Mouse (Mus musculus) kidney, embryonic 15.5 days (tissue): Measurements from ENCODE around the gene Atf5. TPM values are rescaled to one million over a fixed set of nuclear protein-coding genes. Genes with fewer than 3 reads are reported as not detected.
A peak's percentile ranks its signal among the peaks of the same experiment; 100 is the strongest.

Experiments
- ATAC-seq: fragments of 200-750 bp; cut with Nextera tagmentation; replicated peaks from 2 replicates; pipeline ENCODE4 v1.8.0; 2017; ENCODE audit warnings: moderate TSS enrichment; ENCODE audit not compliant: low FRiP score
- H3K27ac ChIP-seq: fragments of 300-500 bp; sonication (generic); 2 replicates; pipeline ENCODE4 v1.5.1; 2015; ENCODE audit warnings: mild to moderate bottlenecking, inconsistent platforms
- H3K27me3 ChIP-seq: fragments of 300-500 bp; sonication (generic); 2 replicates; pipeline ENCODE4 v1.6.1; 2015; ENCODE audit warnings: inconsistent platforms
- H3K36me3 ChIP-seq: fragments of 300-500 bp; sonication (generic); 2 replicates; pipeline ENCODE4 v1.6.1; 2015; ENCODE audit warnings: inconsistent platforms
- H3K4me1 ChIP-seq: fragments of 300-500 bp; sonication (generic); 2 replicates; pipeline ENCODE4 v1.6.1; 2015; ENCODE audit warnings: inconsistent platforms
- H3K4me2 ChIP-seq: fragments of 300-500 bp; sonication (generic); 2 replicates; pipeline ENCODE4 v1.6.1; 2015; ENCODE audit warnings: moderate library complexity, mild to moderate bottlenecking, inconsistent platforms
- H3K4me3 ChIP-seq: fragments of 300-500 bp; sonication (generic); replicated peaks from 2 replicates; pipeline ENCODE4 v1.5.1; 2015; ENCODE audit warnings: mild to moderate bottlenecking, inconsistent platforms
- H3K9ac ChIP-seq: fragments of 300-500 bp; sonication (generic); 2 replicates; pipeline ENCODE4 v1.6.1; 2015; ENCODE audit warnings: mild to moderate bottlenecking, inconsistent platforms
- H3K9me3 ChIP-seq: fragments of 300-500 bp; sonication (generic); replicated peaks from 2 replicates; pipeline ENCODE4 v1.6.1; 2016; ENCODE audit warnings: inconsistent platforms
- WGBS: fragments of 180-500 bp; shearing (Covaris S2); methylation state at CpG from one replicate; pipeline ENCODE4 v1.1.7; 2015; ENCODE audit warnings: mixed read lengths; 5-methylcytosine and 5-hydroxymethylcytosine counted together
- polyA plus RNA-seq: library from polyadenylated mRNA; unstranded; fragments of >200 nt; fragmentation: Nextera tagmentation; extraction: Ambion mirVana; gene quantifications from 2 replicates; pipeline ENCODE4 v1.2.1, GENCODE M21; 2015

Gene Atf5
- polyA plus RNA-seq, 1 experiment from 2014 or later = 4.2 TPM

- Histone ChIP-seq H3K36me3 (peaks cover 52% of the 10 kb centered on the region), H3K4me1 (peaks cover 42% of the 10 kb centered on the region), H3K9me3 (no peaks in the 10 kb centered on the region), H3K9ac (peak within 1 kb of the TSS; percentile 77), H3K4me3 (peak within 1 kb of the TSS; percentile 79), H3K27ac (peak within 1 kb of the TSS; percentile 98), H3K27me3 (no peaks in the 10 kb centered on the region), H3K4me2 (peak within 1 kb of the TSS; percentile 78)
- WGBS = under 1% methylated on average over 54 of the region's 54 CpGs
- peak; percentile 84 for ATAC-seq
Measured at GRCm38 (mm10) chr7:44848561-44849415, 32.3 kb upstream of the Atf5 start, which contains the start of the genes Akt1s1 and Tbc1d17. TSS of gene Akt1s1 (plus strand) at chr7:44848991. TSS of gene Tbc1d17 (minus strand) at chr7:44849079.

GRCm38 (mm10) chr7:44847772-44848171 is 31.3 kb upstream of the Atf5 start:
- H3K4me2 ChIP-seq = peak overlapping the region; percentile 78
- no peak for ATAC-seq
- H3K27ac ChIP-seq = no peak overlapping the region
- no peaks in the 10 kb centered on the region for H3K9me3 ChIP-seq
- H3K27me3 ChIP-seq = no peaks in the 10 kb centered on the region
- WGBS = 68% methylated on average over 5 of the region's 5 CpGs
- H3K4me1 ChIP-seq = peaks cover 32% of the 10 kb centered on the region
- H3K4me3 ChIP-seq = peak overlapping the region; percentile 79
- peak overlapping the region; percentile 77 for H3K9ac ChIP-seq
- peaks cover 56% of the 10 kb centered on the region for H3K36me3 ChIP-seq

- H3K4me2 ChIP-seq = no peak overlapping the region
- H3K9ac ChIP-seq = no peak overlapping the region
- ATAC-seq = no peak
- H3K9me3 ChIP-seq = no peaks in the 10 kb centered on the region
- no peaks in the 10 kb centered on the region for H3K27me3 ChIP-seq
- H3K4me1 ChIP-seq = peaks cover 26% of the 10 kb centered on the region
- H3K4me3 ChIP-seq = no peak overlapping the region
- WGBS = 91% methylated on average over 7 of the region's 7 CpGs
- H3K36me3 ChIP-seq = peaks cover 60% of the 10 kb centered on the region
- no peak overlapping the region for H3K27ac ChIP-seq
Measured at GRCm38 (mm10) chr7:44846804-44847203, 30.3 kb upstream of the Atf5 start.

GRCm38 (mm10) chr7:44845006-44845405 is 28.5 kb upstream of the Atf5 start:
- no peak overlapping the region for H3K4me3 ChIP-seq
- H3K4me1 ChIP-seq = peaks cover 19% of the 10 kb centered on the region
- H3K9ac ChIP-seq = no peak overlapping the region
- ATAC-seq = no peak
- peaks cover 13% of the 10 kb centered on the region for H3K27me3 ChIP-seq
- no peak overlapping the region for H3K27ac ChIP-seq
- WGBS = 93% methylated on average over 10 of the region's 10 CpGs
- H3K4me2 ChIP-seq = no peak overlapping the region
- peaks cover 64% of the 10 kb centered on the region for H3K36me3 ChIP-seq
- H3K9me3 ChIP-seq = no peaks in the 10 kb centered on the region

- Histone ChIP-seq H3K9me3 (no peaks in the 10 kb centered on the region), H3K4me3 (no peak overlapping the region), H3K9ac (no peak overlapping the region), H3K27ac (no peak overlapping the region), H3K4me1 (peaks cover 20% of the 10 kb centered on the region), H3K36me3 (peaks cover 63% of the 10 kb centered on the region), H3K4me2 (no peak overlapping the region), H3K27me3 (peaks cover 27% of the 10 kb centered on the region)
- 93% methylated on average over 8 of the region's 8 CpGs for WGBS
- ATAC-seq = no peak
Measured at GRCm38 (mm10) chr7:44841825-44842463, 25.5 kb upstream of the Atf5 start.

- peak overlapping the region; percentile 45; the same call in 1 of the 2 replicates for H3K9ac ChIP-seq
- H3K36me3 ChIP-seq = peaks cover 48% of the 10 kb centered on the region
- 57% methylated on average over 14 of the region's 14 CpGs for WGBS
- peak overlapping the region; percentile 70 for H3K4me2 ChIP-seq
- peaks cover 27% of the 10 kb centered on the region for H3K27me3 ChIP-seq
- no peaks in the 10 kb centered on the region for H3K9me3 ChIP-seq
- ATAC-seq = no peak
- peak overlapping the region; percentile 37; the same call in 1 of the 2 replicates for H3K4me3 ChIP-seq
- no peak overlapping the region for H3K27ac ChIP-seq
- peaks cover 30% of the 10 kb centered on the region for H3K4me1 ChIP-seq
Measured at GRCm38 (mm10) chr7:44840426-44840825, 24.0 kb upstream of the Atf5 start.

- Histone ChIP-seq H3K9me3 (no peaks in the 10 kb centered on the region), H3K9ac (peak overlapping the region; percentile 45), H3K4me3 (peak overlapping the region; percentile 37), H3K4me1 (peaks cover 30% of the 10 kb centered on the region), H3K27me3 (peaks cover 27% of the 10 kb centered on the region), H3K4me2 (peak overlapping the region; percentile 70), H3K27ac (no peak overlapping the region), H3K36me3 (peaks cover 40% of the 10 kb centered on the region)
- 2% methylated on average over 57 of the region's 58 CpGs for WGBS
- peak; percentile 68 for ATAC-seq
Measured at GRCm38 (mm10) chr7:44839491-44840191, 23.2 kb upstream of the Atf5 start.

- WGBS = 30% methylated on average over 11 of the region's 11 CpGs
- peak overlapping the region; percentile 45; the same call in 1 of the 2 replicates for H3K9ac ChIP-seq
- H3K4me3 ChIP-seq = peak overlapping the region; percentile 37
- no peak overlapping the region for H3K27ac ChIP-seq
- H3K27me3 ChIP-seq = peaks cover 27% of the 10 kb centered on the region
- ATAC-seq = no peak; the same call in 1 of the 2 replicates
- no peaks in the 10 kb centered on the region for H3K9me3 ChIP-seq
- peak overlapping the region; percentile 70 for H3K4me2 ChIP-seq
- peaks cover 35% of the 10 kb centered on the region for H3K36me3 ChIP-seq
- peaks cover 30% of the 10 kb centered on the region for H3K4me1 ChIP-seq
Measured at GRCm38 (mm10) chr7:44839171-44839490, 22.7 kb upstream of the Atf5 start.

- WGBS = 87% methylated on average over 6 of the region's 6 CpGs
Measured at GRCm38 (mm10) chr7:44838073-44838472, 21.6 kb upstream of the Atf5 start.

GRCm38 (mm10) chr7:44836423-44837053 is 20.1 kb upstream of the Atf5 start:
- no peak overlapping the region for H3K27ac ChIP-seq
- H3K9me3 ChIP-seq = no peaks in the 10 kb centered on the region
- H3K4me3 ChIP-seq = no peak overlapping the region
- peaks cover 26% of the 10 kb centered on the region for H3K27me3 ChIP-seq
- peaks cover 18% of the 10 kb centered on the region for H3K36me3 ChIP-seq
- no peak for ATAC-seq
- 72% methylated on average over 9 of the region's 9 CpGs for WGBS
- H3K9ac ChIP-seq = no peak overlapping the region
- no peak overlapping the region for H3K4me2 ChIP-seq
- peaks cover 30% of the 10 kb centered on the region for H3K4me1 ChIP-seq

More at GRCm38 (mm10) chr7:44838073-44838472, 21.6 kb upstream of the Atf5 start:
- peaks cover 30% of the 10 kb centered on the region for H3K4me1 ChIP-seq
- peaks cover 25% of the 10 kb centered on the region for H3K36me3 ChIP-seq
- no peak overlapping the region for H3K27ac ChIP-seq
- ATAC-seq = no peak
- H3K4me2 ChIP-seq = no peak overlapping the region
- peaks cover 27% of the 10 kb centered on the region for H3K27me3 ChIP-seq
- no peaks in the 10 kb centered on the region for H3K9me3 ChIP-seq
- H3K9ac ChIP-seq = no peak overlapping the region
- H3K4me3 ChIP-seq = no peak overlapping the region

- WGBS = 32% methylated on average over 3 of the region's 3 CpGs
- H3K27ac ChIP-seq = no peak overlapping the region
- peaks cover 21% of the 10 kb centered on the region for H3K36me3 ChIP-seq
- no peak overlapping the region for H3K9ac ChIP-seq
- ATAC-seq = no peak
- no peaks in the 10 kb centered on the region for H3K9me3 ChIP-seq
- no peak overlapping the region for H3K4me2 ChIP-seq
- H3K27me3 ChIP-seq = peaks cover 24% of the 10 kb centered on the region
- no peak overlapping the region for H3K4me3 ChIP-seq
- H3K4me1 ChIP-seq = peaks cover 30% of the 10 kb centered on the region
Measured at GRCm38 (mm10) chr7:44836016-44836404, 19.6 kb upstream of the Atf5 start.
